Mouse (Mus musculus) embryonic facial prominence, embryonic 11.5 days (tissue): Measurements from ENCODE around the gene Gtf3c1. TPM values are rescaled to one million over a fixed set of nuclear protein-coding genes. Genes with fewer than 3 reads are reported as not detected.
A peak's percentile ranks its signal among the peaks of the same experiment; 100 is the strongest.

Experiments used
- ATAC-seq: fragments of 200-750 bp; cut with Nextera tagmentation; replicated peaks from 2 replicates; pipeline ENCODE4 v1.8.0; 2017; ENCODE audit warnings: low read depth; ENCODE audit not compliant: insufficient number of reproducible peaks, low FRiP score, low TSS enrichment
- DNase-seq: peaks from one replicate; pipeline ENCODE4 v3.0.0-alpha.2; 2015; ENCODE audit warnings: low spot score
- H3K27ac ChIP-seq: fragments of 300-500 bp; sonication (generic); replicated peaks from 2 replicates; pipeline ENCODE4 v1.5.1; 2014; ENCODE audit warnings: mild to moderate bottlenecking, low read depth, low read length, control low read depth
- H3K27me3 ChIP-seq: fragments of 300-500 bp; sonication (generic); 2 replicates; pipeline ENCODE4 v1.6.1; 2014; ENCODE audit warnings: mild to moderate bottlenecking, low read length, moderate library complexity, mixed read lengths; ENCODE audit not compliant: control insufficient read depth, insufficient read depth
- H3K36me3 ChIP-seq: fragments of 300-500 bp; sonication (generic); replicated peaks from 2 replicates; pipeline ENCODE4 v1.6.1; 2014; ENCODE audit warnings: low read depth, mild to moderate bottlenecking, low read length, moderate library complexity, mixed read lengths; ENCODE audit not compliant: control insufficient read depth, insufficient read depth
- H3K4me1 ChIP-seq: fragments of 300-500 bp; sonication (generic); 2 replicates; pipeline ENCODE4 v1.6.1; 2014; ENCODE audit warnings: low read length, mixed read lengths; ENCODE audit not compliant: control insufficient read depth, insufficient read depth
- H3K4me2 ChIP-seq: fragments of 300-500 bp; sonication (generic); 2 replicates; pipeline ENCODE4 v1.6.1; 2014; ENCODE audit warnings: low read depth, mild to moderate bottlenecking, control low read depth, low read length, moderate library complexity
- H3K4me3 ChIP-seq: fragments of 300-500 bp; sonication (generic); 2 replicates; pipeline ENCODE4 v1.5.1; 2014; ENCODE audit warnings: low read depth, low read length, control low read depth
- H3K9ac ChIP-seq: fragments of 300-500 bp; sonication (generic); replicated peaks from 2 replicates; pipeline ENCODE4 v1.6.1; 2014; ENCODE audit warnings: mild to moderate bottlenecking, control low read depth, low read length
- H3K9me3 ChIP-seq: fragments of 300-500 bp; sonication (generic); replicated peaks from 2 replicates; pipeline ENCODE4 v1.6.1; 2016; ENCODE audit warnings: mild to moderate bottlenecking, low read length, inconsistent platforms, mixed read lengths; ENCODE audit not compliant: control insufficient read depth
- WGBS: fragments of 180-500 bp; shearing (Covaris S2); extraction: QIAGEN DNeasy Blood & Tissue Kit; methylation state at CpG from one replicate; pipeline ENCODE4 v1.1.7; 2014; 5-methylcytosine and 5-hydroxymethylcytosine counted together
- polyA plus RNA-seq: library from polyadenylated mRNA; unstranded; fragments of >200 nt; fragmentation: Nextera tagmentation; extraction: Ambion mirVana; gene quantifications from 2 replicates; pipeline ENCODE4 v1.2.1, GENCODE M21; 2014

Gtf3c1 gene
- polyA plus RNA-seq, result 29.8 and 32.8 TPM in 2 replicates

GRCm38 (mm10) chr7:125707593-125708022 lies at the start of gene Gtf3c1, which contains the start of gene D430042O09Rik:
Gene Gtf3c1, minus strand, starts transcription at chr7:125707780.
Gene D430042O09Rik, plus strand, starts transcription at chr7:125707888.
- Histone ChIP-seq H3K4me2 (peak within 1 kb of the TSS; percentile 76), H3K9ac (peak within 1 kb of the TSS; percentile 93), H3K27ac (peak within 1 kb of the TSS; percentile 78), H3K4me3 (peak within 1 kb of the TSS; percentile 79), H3K9me3 (no peaks in the 10 kb centered on the region), H3K27me3 (no peaks in the 10 kb centered on the region), H3K4me1 (peaks cover 8% of the 10 kb centered on the region), H3K36me3 (peaks cover 4% of the 10 kb centered on the region; the same call in 1 of the 2 replicates)
- under 1% methylated on average over 45 of the region's 45 CpGs for WGBS
- peak; percentile 97 for ATAC-seq
- DNase-seq, result peak; percentile 99

DNA sequence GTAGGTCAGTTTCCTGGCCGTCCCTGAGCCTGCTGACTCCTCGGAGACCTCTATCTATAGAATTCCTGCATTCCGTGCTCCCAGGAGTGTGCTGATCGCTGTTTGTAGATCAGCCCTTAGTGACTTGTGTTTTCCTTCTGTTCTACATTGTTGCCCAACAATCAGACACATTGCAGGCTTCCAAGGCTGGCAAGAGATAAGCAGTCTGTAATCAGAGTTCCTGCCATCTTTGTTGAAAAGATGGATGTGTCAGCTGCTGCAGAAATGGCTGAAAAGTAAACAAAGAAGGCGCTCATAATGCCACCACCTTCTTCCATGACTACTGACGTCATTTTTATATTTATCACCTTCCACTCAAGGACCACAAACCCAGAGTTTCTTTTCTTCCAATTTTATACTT lies 49.2 kb upstream of the Gtf3c1 start:
- Histone ChIP-seq H3K27ac (no peak overlapping the region), H3K4me3 (no peak overlapping the region), H3K4me2 (no peak overlapping the region), H3K36me3 (no peaks in the 10 kb centered on the region), H3K9me3 (no peaks in the 10 kb centered on the region), H3K4me1 (no peaks in the 10 kb centered on the region), H3K27me3 (no peaks in the 10 kb centered on the region), H3K9ac (no peak overlapping the region)
- 73% methylated on average over 6 of the region's 6 CpGs for WGBS
- no peak for DNase-seq
- ATAC-seq, result no peak

DNA sequence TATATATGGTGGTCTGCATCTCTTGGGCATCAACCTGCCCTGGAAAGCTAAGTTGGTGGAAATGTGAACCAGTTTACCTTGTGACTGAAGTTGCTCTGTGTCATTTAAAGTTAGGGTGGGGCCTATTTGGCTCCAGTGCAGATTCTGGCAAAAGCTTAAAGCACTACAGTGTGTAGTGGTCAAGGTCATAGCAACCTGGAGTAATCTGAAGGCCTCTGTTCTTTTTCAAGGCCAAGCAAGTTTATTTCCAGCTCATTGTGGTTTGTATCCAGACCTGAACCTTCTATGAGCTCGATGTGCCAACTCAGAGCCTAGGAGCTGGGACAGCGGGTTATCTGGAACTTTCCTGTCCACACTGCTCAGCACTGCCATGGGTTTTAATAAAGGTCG lies 45.7 kb upstream of the Gtf3c1 start:
- H3K27me3 ChIP-seq, result no peaks in the 10 kb centered on the region
- H3K4me2 ChIP-seq, result no peak overlapping the region
- no peak for DNase-seq
- no peaks in the 10 kb centered on the region for H3K4me1 ChIP-seq
- no peak overlapping the region for H3K27ac ChIP-seq
- H3K9ac ChIP-seq, result no peak overlapping the region
- WGBS, result 80% methylated on average over 3 of the region's 3 CpGs
- ATAC-seq, result no peak
- no peak overlapping the region for H3K4me3 ChIP-seq
- H3K36me3 ChIP-seq, result no peaks in the 10 kb centered on the region
- H3K9me3 ChIP-seq, result no peaks in the 10 kb centered on the region

- WGBS, result 82% methylated on average over 7 of the region's 7 CpGs
- Histone ChIP-seq H3K27ac (no peak overlapping the region), H3K4me1 (no peaks in the 10 kb centered on the region), H3K4me2 (no peak overlapping the region), H3K27me3 (no peaks in the 10 kb centered on the region), H3K9ac (no peak overlapping the region), H3K4me3 (no peak overlapping the region), H3K9me3 (no peaks in the 10 kb centered on the region), H3K36me3 (no peaks in the 10 kb centered on the region)
- DNase-seq (no peak), ATAC-seq (no peak)
Measured at GRCm38 (mm10) chr7:125752699-125753325, 45.2 kb upstream of the Gtf3c1 start.

- Histone ChIP-seq H3K27me3 (no peaks in the 10 kb centered on the region), H3K4me1 (no peaks in the 10 kb centered on the region), H3K9ac (no peak overlapping the region), H3K4me3 (no peak overlapping the region), H3K36me3 (no peaks in the 10 kb centered on the region), H3K4me2 (no peak overlapping the region), H3K9me3 (no peaks in the 10 kb centered on the region), H3K27ac (no peak overlapping the region)
- ATAC-seq, result no peak
- 52% methylated on average over 3 of the region's 3 CpGs for WGBS
- peak; percentile 69 for DNase-seq
Measured at GRCm38 (mm10) chr7:125748186-125748585, 40.6 kb upstream of the Gtf3c1 start.

GRCm38 (mm10) chr7:125747316-125747690 lies 39.7 kb upstream of the Gtf3c1 start:
- Histone ChIP-seq H3K4me1 (no peaks in the 10 kb centered on the region), H3K9ac (no peak overlapping the region), H3K9me3 (no peaks in the 10 kb centered on the region), H3K36me3 (no peaks in the 10 kb centered on the region), H3K4me3 (no peak overlapping the region), H3K4me2 (no peak overlapping the region), H3K27ac (no peak overlapping the region), H3K27me3 (no peaks in the 10 kb centered on the region)
- ATAC-seq (no peak), DNase-seq (no peak)
- 59% methylated on average over 7 of the region's 7 CpGs for WGBS

DNA sequence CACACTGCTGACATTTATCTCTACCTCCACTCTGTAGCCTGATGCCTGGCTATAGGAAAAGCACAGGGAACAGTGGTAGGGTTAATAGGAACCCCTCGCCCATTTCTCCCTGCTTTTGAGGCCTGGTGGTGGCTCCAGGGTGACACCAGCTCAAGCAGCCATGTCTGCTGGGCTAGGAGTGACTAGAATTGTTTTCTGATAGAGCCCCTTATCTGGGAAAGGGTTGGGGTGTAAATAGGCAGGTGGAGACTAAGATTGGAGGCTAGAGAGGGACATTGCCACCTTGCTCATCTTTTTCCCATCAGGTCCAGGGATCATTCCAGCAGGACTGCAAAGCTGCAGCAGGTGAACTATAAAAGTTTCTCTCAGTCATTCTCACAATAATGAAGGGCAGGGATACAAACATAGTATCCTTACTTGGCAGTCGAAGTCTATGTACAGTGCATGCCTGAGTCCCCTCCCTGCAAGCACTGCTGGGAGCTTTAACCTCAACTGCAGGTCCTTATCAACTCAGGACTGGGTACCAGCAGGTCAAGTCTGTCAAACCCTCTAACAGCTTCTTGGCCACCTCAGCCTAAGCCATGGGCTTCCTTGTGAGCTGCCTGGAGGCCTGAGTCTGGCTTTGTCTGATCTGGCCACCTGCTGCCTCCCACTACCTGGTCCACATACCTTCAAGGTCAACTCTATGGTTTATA lies 39.2 kb upstream of the Gtf3c1 start:
- Histone ChIP-seq H3K27ac (no peak overlapping the region), H3K4me2 (no peak overlapping the region), H3K36me3 (no peaks in the 10 kb centered on the region), H3K4me1 (no peaks in the 10 kb centered on the region), H3K27me3 (no peaks in the 10 kb centered on the region), H3K9ac (no peak overlapping the region), H3K4me3 (no peak overlapping the region), H3K9me3 (no peaks in the 10 kb centered on the region)
- ATAC-seq, result no peak
- 87% methylated on average over 2 of the region's 2 CpGs for WGBS
- no peak for DNase-seq

DNA sequence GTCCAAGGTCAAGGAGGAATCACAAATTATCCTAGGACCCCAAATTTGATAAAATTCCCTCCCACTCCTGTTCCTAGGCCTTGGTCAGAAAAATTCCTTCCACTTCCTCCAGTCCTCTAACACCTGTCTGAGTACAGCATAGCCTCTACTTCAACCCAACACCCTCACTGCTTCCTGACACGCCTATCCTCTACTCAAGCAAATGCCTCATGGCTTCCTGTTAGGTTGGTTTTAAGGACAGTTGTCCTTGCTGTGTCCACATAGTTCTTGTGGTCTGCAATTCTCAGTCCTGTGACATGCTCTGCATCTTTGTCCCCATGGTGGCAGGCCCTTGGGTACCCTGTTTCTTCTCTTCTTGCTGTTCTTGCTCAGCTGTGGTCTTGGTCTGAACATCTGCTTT lies 37.2 kb upstream of the Gtf3c1 start:
- no peak for ATAC-seq
- 76% methylated on average over 1 of the region's 1 CpGs for WGBS
- H3K27me3 ChIP-seq, result no peaks in the 10 kb centered on the region

More for the DNA sequence above, 37.2 kb upstream of the Gtf3c1 start:
- Histone ChIP-seq H3K4me1 (no peaks in the 10 kb centered on the region), H3K4me2 (no peak overlapping the region), H3K36me3 (no peaks in the 10 kb centered on the region), H3K9me3 (no peaks in the 10 kb centered on the region), H3K4me3 (no peak overlapping the region), H3K27ac (no peak overlapping the region), H3K9ac (no peak overlapping the region)
- DNase-seq, result no peak
